Mouse (Mus musculus) stomach, postnatal 0 days (tissue): ENCODE measurements at regions not wholly inside any gene's neighbourhood (a gene's known extent, or its start where the extent isn't known, plus 50 kb on each side); places are given as distances from the start of the nearest gene placed in this dataset.

Source experiments
- CTCF ChIP-seq: IDR thresholded peaks from 2 replicates; pipeline ENCODE4 v1.5.1; 2016; ENCODE audit warnings: antibody characterized with exemption, low read depth, mild to moderate bottlenecking, moderate library complexity
- EP300 ChIP-seq: optimal IDR thresholded peaks from 2 replicates; pipeline ENCODE3; 2016; ENCODE audit warnings: antibody characterized with exemption

DNA sequence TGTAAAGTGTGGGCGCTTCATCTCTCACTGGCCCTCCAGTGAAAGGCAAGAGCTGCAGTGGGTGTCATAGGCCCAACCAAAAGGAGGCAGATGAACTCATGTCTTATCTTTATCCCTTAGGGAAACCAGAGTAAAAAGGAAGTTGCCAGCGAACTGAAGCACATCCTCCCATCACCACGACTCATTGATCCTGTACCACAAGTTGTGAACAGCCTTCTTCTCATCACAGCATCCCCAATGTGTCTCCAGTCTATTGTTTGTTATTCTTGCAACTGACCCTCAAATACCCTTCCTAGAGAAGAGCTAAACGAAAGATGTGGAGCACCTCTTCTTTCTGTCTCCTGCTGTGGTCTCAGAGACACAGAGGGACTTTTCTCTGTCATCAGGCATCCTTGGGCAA is 570.5 kb upstream of the Cdh5 start:
- no peak for TF ChIP-seq CTCF
- TF ChIP-seq EP300, result no peak
